Mouse (Mus musculus): ENCODE data around the gene Olfr1393. TPM values are rescaled to one million over a fixed set of nuclear protein-coding genes. Genes with fewer than 3 reads are reported as not detected.
"Not testable (repeated sequence)": the region's sequence is repeated elsewhere in the genome, so short reads cannot be mapped to it uniquely, and the experiment has no call there.

The Olfr1393 gene
- polyA plus RNA-seq, 1 experiment from 2014 or later, result not detected

DNA sequence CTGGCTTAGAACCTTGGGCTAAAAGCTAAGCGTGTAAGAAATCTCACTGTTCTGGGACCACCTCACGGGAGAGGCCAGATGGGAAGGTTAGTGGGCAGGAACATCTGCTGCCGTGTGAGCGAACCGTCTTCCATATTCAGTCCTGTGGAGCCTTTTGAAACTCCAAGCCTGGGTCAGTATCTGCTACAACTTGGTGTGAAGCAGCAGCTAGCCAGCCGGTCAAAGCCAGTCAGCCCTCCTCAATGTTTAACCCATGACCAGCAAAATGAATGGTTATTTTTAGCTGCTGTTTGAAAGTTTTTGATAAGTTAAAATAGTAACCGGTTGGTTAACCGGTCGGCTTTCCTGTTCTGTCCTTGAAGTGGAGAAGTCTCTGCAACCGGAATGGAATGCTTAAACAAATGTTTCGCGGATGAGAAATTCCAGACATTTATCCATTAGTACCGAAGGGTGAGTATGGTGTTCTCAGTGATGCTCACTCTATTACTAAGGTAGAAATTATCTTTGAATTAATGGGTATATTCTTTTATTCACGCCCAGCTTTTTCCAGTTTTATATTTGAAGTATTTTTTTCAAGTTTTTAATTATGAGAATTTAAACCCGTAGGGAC, 10.0 kb upstream of the Olfr1393 start:
- no peak overlapping the region for H3K4me2 ChIP-seq
- H3K27me3 ChIP-seq, result no peaks in the 10 kb centered on the region
- no peak for ATAC-seq (ENCODE audit: low read depth)
- H3K4me3 ChIP-seq, result no peak overlapping the region
- no peaks in the 10 kb centered on the region for H3K4me1 ChIP-seq (replicated peaks)
- WGBS, result 79% methylated on average over 15 of the region's 15 CpGs
- H3K27ac ChIP-seq (replicated peaks), result no peak overlapping the region
- no peak overlapping the region for H3K9ac ChIP-seq
- no peaks in the 10 kb centered on the region for H3K9me3 ChIP-seq
- H3K36me3 ChIP-seq, result peaks cover 7% of the 10 kb centered on the region; the same call in 1 of the 2 replicates

DNA sequence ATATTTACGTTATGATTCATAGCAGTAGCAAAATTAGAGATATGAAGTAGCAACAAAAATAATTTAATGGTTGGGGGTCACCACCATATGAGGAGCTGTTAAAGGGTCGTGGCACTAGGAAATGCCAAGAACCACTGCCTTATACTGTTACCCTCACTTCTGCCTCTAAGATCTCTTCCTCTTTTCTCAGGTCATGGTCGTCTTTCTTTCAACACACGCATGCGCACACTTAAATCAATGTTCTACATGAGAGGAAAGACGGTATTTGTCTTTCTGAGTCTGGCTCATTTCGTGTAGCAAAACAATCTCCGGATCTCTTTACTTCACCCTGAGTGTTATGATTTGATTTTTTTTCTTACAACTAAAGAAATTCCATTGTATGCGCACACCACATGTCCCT, 8.3 kb upstream of the Olfr1393 start:
- WGBS, result 92% methylated on average over 9 of the region's 9 CpGs

DNA sequence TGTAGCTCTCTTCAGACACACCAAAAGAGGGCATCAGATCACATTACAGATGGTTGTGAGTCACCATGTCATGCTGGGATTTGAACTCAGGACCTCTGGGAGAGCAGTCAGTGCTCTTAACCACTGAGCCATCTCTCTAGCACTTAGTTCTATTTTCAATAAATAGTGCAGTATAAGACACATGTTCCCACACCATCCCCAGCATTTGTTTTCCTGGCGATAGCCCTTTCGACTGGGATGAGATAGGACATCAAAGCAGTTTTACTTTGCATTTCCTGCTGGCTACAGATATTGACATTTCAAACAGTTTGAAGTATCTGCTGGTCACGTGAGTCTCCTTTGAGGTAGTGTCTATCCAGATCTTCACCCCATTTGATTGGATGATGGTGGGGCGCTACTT, 7.7 kb upstream of the Olfr1393 start:
- Histone ChIP-seq H3K27ac (replicated peaks) (no peak overlapping the region), H3K9ac (no peak overlapping the region), H3K27me3 (no peaks in the 10 kb centered on the region), H3K4me2 (no peak overlapping the region), H3K4me3 (no peak overlapping the region), H3K9me3 (no peaks in the 10 kb centered on the region), H3K4me1 (replicated peaks) (peaks cover 5% of the 10 kb centered on the region), H3K36me3 (no peaks in the 10 kb centered on the region)
- 85% methylated on average over 4 of the region's 4 CpGs for WGBS
- ATAC-seq (ENCODE audit: low read depth), result no peak

More for the DNA sequence above, 8.3 kb upstream of the Olfr1393 start:
- Histone ChIP-seq H3K27ac (replicated peaks) (no peak overlapping the region), H3K9me3 (no peaks in the 10 kb centered on the region), H3K4me2 (no peak overlapping the region), H3K4me3 (no peak overlapping the region), H3K36me3 (peaks cover 5% of the 10 kb centered on the region; the same call in 1 of the 2 replicates), H3K9ac (no peak overlapping the region), H3K27me3 (no peaks in the 10 kb centered on the region), H3K4me1 (replicated peaks) (peaks cover 5% of the 10 kb centered on the region)
- ATAC-seq (ENCODE audit: low read depth), result no peak

DNA sequence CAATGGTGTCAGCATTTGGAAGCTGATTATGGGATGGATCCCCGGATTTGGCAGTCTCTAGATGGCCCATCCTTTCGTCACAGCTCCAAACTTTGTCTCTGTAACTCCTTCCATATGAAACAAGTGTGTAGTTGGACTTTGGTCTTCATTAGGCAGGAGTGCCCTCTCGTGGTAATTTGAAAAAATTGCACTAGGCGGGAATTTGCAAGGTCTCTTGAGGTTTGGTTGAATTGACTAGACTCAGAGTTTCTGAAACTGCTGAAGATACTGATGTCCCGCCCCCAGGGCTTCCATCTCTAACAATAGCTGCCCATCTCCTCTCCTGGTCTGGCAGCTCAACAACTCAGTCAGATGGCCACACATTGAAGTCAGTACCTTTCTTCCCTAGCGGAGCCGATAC, 6.8 kb upstream of the Olfr1393 start:
- 0 out of 2 replicates have a peak, but pooled peaks have one; percentile 29 for ATAC-seq (ENCODE audit: low read depth)
- H3K27me3 ChIP-seq, result no peaks in the 10 kb centered on the region
- no peak overlapping the region for H3K4me3 ChIP-seq
- no peaks in the 10 kb centered on the region for H3K36me3 ChIP-seq
- 33% methylated on average over 7 of the region's 7 CpGs for WGBS
- H3K4me1 ChIP-seq (replicated peaks), result peaks cover 5% of the 10 kb centered on the region
- no peak overlapping the region for H3K9ac ChIP-seq
- no peak overlapping the region for H3K4me2 ChIP-seq
- H3K9me3 ChIP-seq, result no peaks in the 10 kb centered on the region
- H3K27ac ChIP-seq (replicated peaks), result no peak overlapping the region

DNA sequence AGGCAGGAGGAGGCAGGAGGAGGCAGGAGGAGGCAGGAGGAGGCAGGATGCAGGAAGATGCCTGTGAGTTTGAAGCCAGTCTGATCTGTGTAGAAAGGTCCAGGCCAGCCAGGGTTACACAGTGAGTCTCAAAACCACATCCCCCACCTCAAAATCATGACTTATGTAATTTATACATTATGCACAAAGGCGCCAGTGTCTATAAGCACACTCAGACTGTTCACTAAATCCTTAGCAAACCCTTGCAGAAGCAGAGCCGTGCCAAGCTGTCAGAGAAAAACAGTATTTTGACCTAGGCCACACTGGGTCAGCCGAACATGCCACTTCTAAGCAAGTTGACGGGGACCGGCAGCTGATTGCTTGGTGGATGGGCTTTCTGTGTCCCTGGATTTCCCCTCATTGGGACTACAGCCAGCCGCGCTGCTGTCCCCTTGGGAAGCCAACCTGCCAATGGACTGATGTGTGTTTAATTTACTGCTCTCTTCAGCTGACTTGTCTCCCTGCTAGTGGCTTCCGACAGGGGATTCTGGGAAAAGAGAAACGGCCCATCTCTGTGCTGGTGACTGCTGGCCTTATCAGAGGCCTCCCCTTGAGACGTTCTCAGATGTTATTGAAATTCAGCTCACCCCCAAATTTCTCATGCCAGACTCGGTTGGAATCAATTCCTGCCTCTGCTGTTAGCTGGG, 4.1 kb upstream of the Olfr1393 start:
- 45% methylated on average over 11 of the region's 11 CpGs for WGBS
- peak; percentile 77; the same call in 1 of the 2 replicates for ATAC-seq (ENCODE audit: low read depth)
- Histone ChIP-seq H3K9me3 (no peaks in the 10 kb centered on the region), H3K4me3 (no peak overlapping the region), H3K4me1 (replicated peaks) (peaks cover 5% of the 10 kb centered on the region), H3K9ac (peak overlapping the region; percentile 18; the same call in 1 of the 2 replicates), H3K36me3 (no peaks in the 10 kb centered on the region), H3K4me2 (no peak overlapping the region), H3K27ac (replicated peaks) (0 out of 2 replicates have a peak overlapping the region, but pooled peaks have one; percentile 9), H3K27me3 (no peaks in the 10 kb centered on the region)

DNA sequence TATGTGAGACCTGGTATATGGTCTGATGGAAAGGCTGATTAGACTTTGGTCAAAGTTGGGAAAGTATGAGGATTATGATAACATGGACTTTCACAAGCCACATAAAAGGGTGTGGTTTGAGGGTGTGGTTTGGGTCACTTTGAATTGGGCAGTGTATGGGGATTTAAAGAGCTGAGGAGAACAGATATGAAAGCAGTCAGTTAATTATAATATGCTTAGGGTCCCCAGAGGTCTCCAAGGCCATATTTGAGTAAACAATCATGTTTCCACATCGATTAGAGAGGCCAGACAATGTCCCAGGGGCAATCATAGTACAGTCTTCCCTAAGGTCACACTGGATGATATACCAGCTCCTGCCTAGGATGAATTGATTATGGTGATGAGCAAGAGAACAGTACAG, 6.9 kb downstream of the Olfr1393 start, which contains the start of gene Olfr1392:
Gene Olfr1392 (plus strand): TSS at position 301 of the 400 bp plus-strand sequence.
- WGBS, result 56% methylated on average over 1 of the region's 1 CpGs
- H3K9ac ChIP-seq; H3K36me3 ChIP-seq; ATAC-seq (ENCODE audit: low read depth); H3K4me3 ChIP-seq; H3K27ac ChIP-seq (replicated peaks); H3K27me3 ChIP-seq; H3K4me2 ChIP-seq; H3K9me3 ChIP-seq; H3K4me1 ChIP-seq (replicated peaks): not testable (repeated sequence)

DNA sequence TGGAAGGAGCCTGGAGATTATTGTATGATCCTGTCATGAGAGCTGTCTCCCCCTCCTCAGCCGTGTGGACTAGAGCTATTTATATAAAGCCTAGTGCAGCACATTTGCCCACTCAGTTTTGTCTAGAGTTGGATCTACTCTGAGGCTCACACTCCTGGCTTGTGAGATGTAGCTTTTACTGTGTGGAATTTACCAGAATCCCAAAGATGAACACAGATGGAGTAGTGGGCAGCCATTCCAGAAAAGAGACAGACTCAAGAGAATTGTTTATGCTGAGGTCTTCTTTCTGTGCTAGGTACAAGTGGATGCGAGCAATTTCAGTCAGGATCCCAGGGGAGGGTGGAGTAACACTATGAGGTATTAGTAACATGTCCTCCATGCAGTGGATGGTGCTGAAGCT, 9.1 kb downstream of the Olfr1393 start:
- Histone ChIP-seq H3K4me3 (no peak overlapping the region), H3K27ac (replicated peaks) (no peak overlapping the region), H3K9me3 (no peaks in the 10 kb centered on the region), H3K4me1 (replicated peaks) (no peaks in the 10 kb centered on the region), H3K9ac (no peak overlapping the region), H3K27me3 (no peaks in the 10 kb centered on the region), H3K4me2 (no peak overlapping the region), H3K36me3 (no peaks in the 10 kb centered on the region)
- WGBS, result 89% methylated on average over 2 of the region's 2 CpGs
- ATAC-seq (ENCODE audit: low read depth), result no peak

DNA sequence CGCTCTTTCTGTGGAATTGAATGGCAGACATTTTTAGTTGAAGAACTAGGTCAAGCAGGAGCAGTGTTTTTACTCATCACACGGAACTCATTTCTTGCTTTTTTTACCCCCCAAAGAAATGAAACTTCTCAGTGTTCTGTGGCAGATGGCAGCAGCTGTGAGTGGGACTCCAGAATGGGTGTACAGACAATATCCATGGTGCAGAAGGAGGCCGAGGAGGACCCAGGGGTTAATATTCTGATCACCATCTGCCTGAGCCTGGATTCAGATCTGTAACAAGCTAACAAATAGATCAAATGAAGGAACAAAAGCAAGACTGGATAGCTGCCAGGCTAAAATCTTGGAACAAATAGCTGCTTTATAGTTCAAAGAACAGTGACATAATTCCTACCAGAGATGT, 14.7 kb downstream of the Olfr1393 start:
- no peak overlapping the region for H3K4me3 ChIP-seq
- WGBS, result 77% methylated on average over 3 of the region's 3 CpGs
- no peaks in the 10 kb centered on the region for H3K9me3 ChIP-seq
- no peaks in the 10 kb centered on the region for H3K4me1 ChIP-seq (replicated peaks)
- ATAC-seq (ENCODE audit: low read depth), result no peak
- H3K27me3 ChIP-seq, result no peaks in the 10 kb centered on the region
- no peak overlapping the region for H3K9ac ChIP-seq
- H3K36me3 ChIP-seq, result no peaks in the 10 kb centered on the region
- H3K4me2 ChIP-seq, result no peak overlapping the region
- H3K27ac ChIP-seq (replicated peaks), result no peak overlapping the region

DNA sequence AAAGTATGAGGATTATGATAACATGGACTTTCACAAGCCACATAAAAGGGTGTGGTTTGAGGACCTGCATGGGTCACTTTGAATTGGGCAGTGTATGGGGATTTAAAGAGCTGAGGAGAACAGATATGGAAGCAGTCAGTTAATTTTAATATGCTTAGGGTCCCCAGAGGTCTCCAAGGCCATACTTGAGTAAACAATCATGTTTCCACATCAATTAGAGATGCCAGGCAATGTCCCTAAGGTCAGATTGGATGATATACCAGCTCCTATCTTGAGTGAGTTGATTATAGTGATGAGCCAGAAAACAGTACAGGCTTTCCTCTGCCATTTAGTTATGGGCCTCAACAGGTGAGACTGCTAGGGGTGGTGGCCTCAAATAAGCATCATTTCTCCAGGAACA, 26.3 kb downstream of the Olfr1393 start, which contains the start of gene Olfr10:
Gene Olfr10 (plus strand): TSS at position 301 of the 400 bp plus-strand sequence.
- no peaks in the 10 kb centered on the region for H3K36me3 ChIP-seq
- H3K4me1 ChIP-seq (replicated peaks), result no peaks in the 10 kb centered on the region
- no peaks in the 10 kb centered on the region for H3K9me3 ChIP-seq
- H3K4me3 ChIP-seq, result no peak within 1 kb of the TSS
- no peak within 1 kb of the TSS for H3K27ac ChIP-seq (replicated peaks)
- H3K9ac ChIP-seq, result no peak within 1 kb of the TSS
- H3K27me3 ChIP-seq, result no peaks in the 10 kb centered on the region
- no peak for ATAC-seq (ENCODE audit: low read depth)
- no peak within 1 kb of the TSS for H3K4me2 ChIP-seq

DNA sequence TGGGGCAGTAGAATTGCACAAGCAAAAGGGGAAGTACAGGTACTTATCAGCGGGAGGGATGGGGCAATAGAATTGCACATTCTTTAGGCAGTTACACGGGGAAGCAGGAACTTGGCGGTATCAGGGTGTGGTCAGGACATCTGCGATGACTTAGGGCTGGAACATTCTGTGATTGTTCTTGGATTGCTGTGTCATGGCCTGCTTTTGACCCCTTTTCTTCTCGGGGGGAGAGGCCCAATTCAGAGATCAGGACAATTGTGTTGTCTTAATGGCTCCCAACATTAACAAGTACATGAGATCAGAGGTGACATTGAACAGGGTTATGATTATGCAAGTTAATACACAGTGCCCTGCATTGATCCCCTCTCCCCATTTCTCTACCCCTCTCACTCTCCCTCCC, 30.4 kb downstream of the Olfr1393 start:
- H3K4me1 ChIP-seq (replicated peaks); H3K36me3 ChIP-seq; ATAC-seq (ENCODE audit: low read depth); H3K27me3 ChIP-seq; H3K27ac ChIP-seq (replicated peaks); H3K9ac ChIP-seq; H3K9me3 ChIP-seq; H3K4me2 ChIP-seq; H3K4me3 ChIP-seq: not testable (repeated sequence)
- WGBS, result 86% methylated on average over 5 of the region's 5 CpGs

DNA sequence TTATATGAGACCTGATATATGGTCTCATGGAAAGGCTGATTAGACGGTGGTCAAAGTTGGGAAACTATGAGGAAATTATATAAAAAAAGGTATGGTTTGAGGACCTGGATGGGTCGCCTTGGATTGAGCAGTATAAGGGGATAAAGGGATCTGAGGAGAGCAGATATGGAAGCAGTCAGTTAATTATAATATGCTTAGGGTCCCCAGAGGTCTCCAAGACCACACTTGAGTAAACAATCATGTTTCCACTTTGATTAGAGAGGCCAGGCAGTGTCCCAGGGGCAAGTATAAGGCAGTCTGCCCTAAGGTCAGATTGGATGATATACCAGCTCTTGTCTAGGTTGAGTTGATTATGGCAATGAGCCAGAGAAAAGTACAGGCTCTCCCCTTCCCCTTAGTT, 44.3 kb downstream of the Olfr1393 start, which contains the start of gene Olfr1391:
Gene Olfr1391 (plus strand): TSS at position 301 of the 400 bp plus-strand sequence.
- no peaks in the 10 kb centered on the region for H3K36me3 ChIP-seq
- H3K4me2 ChIP-seq, result no peak within 1 kb of the TSS
- H3K27ac ChIP-seq (replicated peaks), result no peak within 1 kb of the TSS
- H3K9me3 ChIP-seq, result no peaks in the 10 kb centered on the region
- no peaks in the 10 kb centered on the region for H3K27me3 ChIP-seq
- no peak for ATAC-seq (ENCODE audit: low read depth)
- WGBS, result 82% methylated on average over 2 of the region's 2 CpGs
- no peaks in the 10 kb centered on the region for H3K4me1 ChIP-seq (replicated peaks)
- no peak within 1 kb of the TSS for H3K4me3 ChIP-seq
- no peak within 1 kb of the TSS for H3K9ac ChIP-seq

DNA sequence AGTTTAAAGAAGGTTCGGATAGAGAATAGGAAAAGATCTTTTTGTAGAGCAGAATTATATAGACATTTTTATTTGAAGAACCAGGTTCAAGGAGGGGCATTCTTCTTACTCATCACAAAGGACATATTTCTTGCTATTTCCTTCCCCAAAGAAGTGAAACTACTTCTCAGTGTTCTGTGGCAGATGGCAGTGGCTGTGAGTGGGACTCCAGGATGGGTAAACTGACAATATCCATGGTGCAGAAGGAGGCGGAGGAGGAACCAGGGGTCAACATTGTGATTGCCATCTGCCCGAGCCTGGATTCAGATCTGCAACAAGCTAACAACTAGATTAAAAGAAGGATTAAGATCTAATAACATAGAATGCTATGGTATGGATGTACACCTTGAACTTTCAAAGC, 48.6 kb downstream of the Olfr1393 start:
- Histone ChIP-seq H3K4me1 (replicated peaks) (no peaks in the 10 kb centered on the region), H3K9me3 (no peaks in the 10 kb centered on the region), H3K4me3 (no peak overlapping the region), H3K4me2 (no peak overlapping the region), H3K9ac (no peak overlapping the region), H3K36me3 (no peaks in the 10 kb centered on the region), H3K27ac (replicated peaks) (no peak overlapping the region), H3K27me3 (no peaks in the 10 kb centered on the region)
- no peak for ATAC-seq (ENCODE audit: low read depth)
- 87% methylated on average over 3 of the region's 3 CpGs for WGBS

Data from neural tube, embryonic 13.5 days (tissue).